Mouse (Mus musculus) activated CD4-positive, CD25-positive, alpha-beta regulatory T cell, adult 4 months (primary cell): ENCODE results near the gene Glt1d1. TPM values are rescaled to one million over a fixed set of nuclear protein-coding genes. Genes with fewer than 3 reads are reported as not detected.
A peak's percentile ranks its signal among the peaks of the same experiment; 100 is the strongest.

Source experiments
- ATAC-seq: one replicate; pipeline ENCODE4 v1.8.0; 2017
- polyA plus RNA-seq, 2 experiments: library from polyadenylated mRNA; unstranded; fragments of 100-300 nt; shearing (Covaris generic); gene quantifications; one replicate each; pipeline ENCODE4 v1.2.1; 2017

Gene Glt1d1
- not detected for polyA plus RNA-seq

GRCm38 (mm10) chr5:127632167-127633145 lies at the start of gene Glt1d1, which contains the start of gene Slc15a4:
Glt1d1 (plus strand) TSS chr5:127632262.
Slc15a4 (minus strand) TSS chr5:127632897.
- ATAC-seq: no peak

- ATAC-seq: no peak
These were observed 48.4 kb upstream of the Glt1d1 start for GRCm38 (mm10) chr5:127583658-127584057.

- ATAC-seq: no peak
These were observed 44.2 kb upstream of the Glt1d1 start for GRCm38 (mm10) chr5:127587854-127588253.

GRCm38 (mm10) chr5:127592406-127592805 lies 39.7 kb upstream of the Glt1d1 start:
- no peak for ATAC-seq

- no peak for ATAC-seq
These were observed 39.2 kb upstream of the Glt1d1 start for GRCm38 (mm10) chr5:127592854-127593253.

GRCm38 (mm10) chr5:127595676-127596075 lies 36.4 kb upstream of the Glt1d1 start:
- ATAC-seq: no peak

GRCm38 (mm10) chr5:127596862-127597261 lies 35.2 kb upstream of the Glt1d1 start:
- ATAC-seq: no peak

GRCm38 (mm10) chr5:127602996-127603395 lies 29.1 kb upstream of the Glt1d1 start:
- ATAC-seq: no peak

- ATAC-seq: no peak
These were observed 24.6 kb upstream of the Glt1d1 start for GRCm38 (mm10) chr5:127607507-127607906.

- ATAC-seq: no peak
These were observed 22.8 kb upstream of the Glt1d1 start for GRCm38 (mm10) chr5:127609191-127609714.

GRCm38 (mm10) chr5:127610787-127611509 lies 21.1 kb upstream of the Glt1d1 start:
- ATAC-seq: no peak

GRCm38 (mm10) chr5:127611881-127612280 lies 20.2 kb upstream of the Glt1d1 start:
- no peak for ATAC-seq

GRCm38 (mm10) chr5:127612397-127612796 lies 19.7 kb upstream of the Glt1d1 start:
- no peak for ATAC-seq

GRCm38 (mm10) chr5:127615459-127615858 lies 16.6 kb upstream of the Glt1d1 start:
- no peak for ATAC-seq

GRCm38 (mm10) chr5:127616151-127616550 lies 15.9 kb upstream of the Glt1d1 start:
- ATAC-seq: no peak

GRCm38 (mm10) chr5:127616884-127617635 lies 15.0 kb upstream of the Glt1d1 start:
- ATAC-seq: peak; percentile 95

- no peak for ATAC-seq
These were observed 13.2 kb upstream of the Glt1d1 start for GRCm38 (mm10) chr5:127618834-127619233.

GRCm38 (mm10) chr5:127620371-127620770 lies 11.7 kb upstream of the Glt1d1 start:
- ATAC-seq: no peak

- no peak for ATAC-seq
These were observed 11.0 kb upstream of the Glt1d1 start for GRCm38 (mm10) chr5:127621108-127621507.

- no peak for ATAC-seq
These were observed 7.4 kb upstream of the Glt1d1 start for GRCm38 (mm10) chr5:127624427-127625213.

GRCm38 (mm10) chr5:127627242-127627641 lies 4.8 kb upstream of the Glt1d1 start:
- no peak for ATAC-seq

- ATAC-seq: no peak
These were observed 391 bp upstream of the Glt1d1 start for GRCm38 (mm10) chr5:127631671-127632070.
